Mouse (Mus musculus): ENCODE measurements at regions not wholly inside any gene's neighbourhood (a gene's known extent, or its start where the extent isn't known, plus 50 kb on each side); places are given as distances from the start of the nearest gene placed in this dataset.

DNA sequence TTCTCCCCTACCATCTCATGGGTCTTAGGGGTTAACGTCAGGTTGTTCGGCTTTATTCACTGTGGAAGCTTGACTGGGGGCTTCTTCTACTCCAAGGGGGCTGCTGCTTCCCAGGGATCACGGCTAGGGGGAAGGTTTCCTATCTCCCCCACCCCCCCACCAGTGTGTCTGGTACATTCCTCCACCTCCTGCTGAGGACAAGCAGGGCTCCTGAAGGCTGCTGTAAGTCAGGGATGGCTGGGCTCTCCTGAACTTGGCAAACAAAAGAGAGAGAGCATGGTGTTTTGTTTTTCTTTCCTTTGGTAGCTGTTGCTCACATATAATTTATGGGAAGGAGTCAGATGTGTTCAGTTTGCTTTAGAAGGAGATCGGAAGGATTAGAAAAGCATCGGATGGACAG is 54.7 kb upstream of the Commd3 start:
- no peak for ATAC-seq (ENCODE audit: extremely low read depth, insufficient number of reproducible peaks, low FRiP score, poor library complexity, severe bottlenecking)

DNA sequence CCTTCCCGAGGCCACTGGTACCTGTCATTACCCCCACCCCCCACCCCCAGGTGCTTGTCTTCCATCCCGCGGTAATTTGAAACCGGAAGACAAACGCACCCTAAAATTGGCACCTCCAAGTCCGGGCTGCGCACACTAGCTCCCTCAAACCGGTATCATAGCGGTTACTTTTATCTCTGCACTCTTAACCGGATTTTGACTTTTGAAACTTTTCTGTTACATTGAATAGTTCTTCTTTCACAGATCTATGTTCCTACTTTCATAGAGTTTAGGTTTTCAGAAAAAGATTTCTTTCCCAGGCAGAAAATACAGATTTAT is 62.4 kb upstream of the Commd3 start:
- peak; percentile 32; the same call in 1 of the 2 replicates for ATAC-seq (ENCODE audit: extremely low read depth, insufficient number of reproducible peaks, low FRiP score, poor library complexity, severe bottlenecking)

DNA sequence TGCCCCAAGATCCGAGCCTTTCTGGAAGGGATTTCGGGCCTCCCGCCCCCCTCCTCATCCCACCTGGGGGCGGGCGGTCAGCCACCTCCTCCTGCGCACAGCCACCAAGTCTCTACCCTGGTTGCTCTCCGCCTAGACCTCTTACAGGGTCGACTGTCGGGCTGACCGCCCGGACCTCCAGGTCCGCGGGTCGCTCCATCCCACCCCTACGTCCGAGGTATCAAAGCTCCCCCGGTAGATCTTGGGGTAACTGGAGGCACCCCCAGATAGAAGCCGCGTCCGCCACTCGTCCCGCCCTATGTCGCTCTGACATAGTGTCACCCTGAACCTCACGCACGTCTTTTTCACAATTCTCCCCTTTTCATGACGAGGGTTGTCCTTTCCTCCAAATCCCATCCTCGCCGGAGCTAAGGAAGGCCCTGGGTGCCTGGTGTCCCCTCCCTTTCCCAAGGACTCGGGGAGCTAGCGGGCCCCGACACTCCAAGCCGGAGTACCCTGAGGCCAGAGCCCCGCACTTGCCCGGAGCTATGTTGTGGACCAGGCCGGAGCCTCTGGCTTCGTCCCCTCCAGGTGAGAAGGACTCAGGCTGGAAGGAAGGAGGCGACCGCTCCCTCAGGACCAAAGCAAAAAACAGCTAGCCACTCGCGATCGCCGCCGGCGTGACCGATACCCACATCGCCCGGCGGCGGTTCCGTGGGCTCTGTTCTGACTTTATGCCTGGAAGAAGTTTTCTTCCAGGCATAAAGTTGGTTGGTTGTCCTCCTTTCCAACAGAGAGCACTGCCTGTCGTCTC is 62.9 kb upstream of the Commd3 start:
- no peak; the same call in 1 of the 2 replicates for ATAC-seq (ENCODE audit: extremely low read depth, insufficient number of reproducible peaks, low FRiP score, poor library complexity, severe bottlenecking)

DNA sequence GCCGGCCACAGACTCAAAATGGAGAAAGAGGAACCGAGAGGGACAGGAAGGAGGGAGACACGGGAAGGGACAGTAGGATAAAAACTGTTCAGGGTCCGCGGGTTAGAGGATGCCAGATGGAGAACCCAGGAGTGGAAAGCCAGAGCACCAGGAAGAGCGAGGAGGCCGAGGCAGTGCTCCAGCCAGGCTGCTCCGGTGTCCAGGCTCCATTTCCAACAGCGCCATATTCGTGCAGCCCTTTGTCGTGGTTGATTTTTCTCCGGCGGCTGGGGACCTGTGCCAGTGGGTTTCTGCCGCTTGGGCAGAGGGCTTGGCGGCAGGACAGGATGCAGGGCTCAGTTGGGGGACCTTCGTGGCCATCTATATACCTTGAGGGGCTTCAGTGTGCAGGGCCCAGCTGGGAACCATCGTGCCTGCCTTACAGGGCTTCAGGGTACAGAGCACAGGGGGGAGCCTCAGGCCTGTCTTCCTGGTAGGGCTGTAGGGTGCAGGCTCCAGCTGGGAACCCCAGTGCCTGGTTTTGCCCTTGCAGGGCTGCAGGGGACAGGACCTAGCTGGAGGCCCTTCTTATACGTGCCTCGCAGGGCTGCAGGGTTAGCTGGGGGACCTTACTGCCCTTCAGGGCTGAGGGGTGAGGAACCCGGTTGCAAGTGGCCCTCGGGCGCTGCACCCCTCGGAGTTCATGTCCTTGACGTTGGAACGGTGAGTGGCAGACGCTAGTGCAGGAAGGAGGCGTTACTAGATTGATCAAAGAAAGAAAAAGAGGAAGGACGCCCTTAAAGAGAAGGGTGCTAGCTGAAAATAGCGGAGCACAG is 63.7 kb upstream of the Commd3 start:
- peak; percentile 74 for ATAC-seq (ENCODE audit: extremely low read depth, insufficient number of reproducible peaks, low FRiP score, poor library complexity, severe bottlenecking)

DNA sequence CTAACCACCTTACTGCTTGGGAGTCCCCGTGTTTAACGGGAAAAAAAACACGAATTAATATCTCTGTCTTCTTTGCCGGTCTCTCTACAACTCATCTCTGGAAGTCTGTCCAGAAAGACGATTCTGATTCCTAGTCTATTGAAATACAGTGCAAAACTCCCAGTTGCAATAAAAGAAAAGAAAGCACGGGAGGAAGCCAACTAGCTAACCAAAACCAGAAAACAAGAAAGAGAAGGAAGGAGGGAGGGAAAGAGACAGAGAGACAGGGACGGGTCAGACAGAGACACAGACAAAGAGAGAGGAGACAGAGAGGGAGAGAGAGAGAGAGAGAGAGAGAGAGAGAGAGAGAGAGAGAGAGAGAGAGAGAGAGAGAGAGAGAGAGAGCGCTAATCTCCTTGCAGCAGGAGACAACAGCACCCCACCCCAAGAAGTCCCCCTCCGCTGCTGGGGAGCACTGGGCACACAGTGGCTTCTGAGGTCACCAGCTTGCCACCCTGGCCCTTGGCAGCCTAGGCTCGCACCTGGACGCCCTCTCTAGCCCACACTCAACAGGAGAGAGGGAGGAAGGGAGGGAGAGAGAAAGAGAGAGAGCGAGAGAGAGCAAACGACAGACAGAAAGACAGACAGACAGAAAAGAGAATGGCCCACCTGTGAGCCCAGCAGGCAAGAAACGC is 64.5 kb upstream of the Commd3 start:
- peak; percentile 18; the same call in 1 of the 2 replicates for ATAC-seq (ENCODE audit: extremely low read depth, insufficient number of reproducible peaks, low FRiP score, poor library complexity, severe bottlenecking)

DNA sequence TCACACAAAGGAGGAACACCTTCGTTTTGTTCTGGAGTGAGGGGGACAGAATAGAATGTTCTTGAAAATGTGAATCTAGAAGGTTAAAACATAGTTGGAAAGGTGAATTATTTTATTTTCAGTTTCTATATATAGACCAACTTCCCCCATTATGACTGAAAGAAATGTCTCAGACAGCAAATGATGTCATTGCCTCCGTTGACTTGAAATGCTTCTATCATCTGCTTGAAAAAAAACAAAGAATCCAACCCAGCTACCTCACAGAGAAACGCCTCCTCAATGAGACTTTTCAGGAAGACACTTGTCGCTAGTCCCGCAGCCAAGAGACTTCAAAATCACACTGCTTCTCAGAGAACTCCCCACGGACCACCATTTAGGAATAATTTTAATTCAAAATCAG is 65.1 kb upstream of the Commd3 start:
- no peak; the same call in 1 of the 2 replicates for ATAC-seq (ENCODE audit: extremely low read depth, insufficient number of reproducible peaks, low FRiP score, poor library complexity, severe bottlenecking)

DNA sequence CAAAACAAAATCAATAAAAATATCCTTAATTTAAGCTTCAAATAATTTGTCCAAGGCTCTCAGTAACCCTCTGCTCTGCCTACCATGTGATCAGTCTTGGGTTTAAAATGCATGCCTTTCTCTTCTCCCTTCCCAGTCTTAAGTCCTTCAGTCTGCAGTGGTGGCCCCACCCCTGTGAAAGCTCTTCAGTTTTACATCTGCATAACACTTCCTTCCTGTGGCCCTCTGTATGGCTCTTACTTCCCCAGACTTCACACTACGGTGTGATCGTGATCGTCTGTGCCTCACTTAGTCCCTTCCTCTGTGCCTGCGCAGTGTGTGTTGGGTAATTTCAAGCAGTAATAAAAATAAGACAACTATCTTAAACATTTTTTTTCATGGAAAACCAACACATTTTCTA is 80.0 kb upstream of the Commd3 start:
- ATAC-seq (ENCODE audit: extremely low read depth, insufficient number of reproducible peaks, low FRiP score, poor library complexity, severe bottlenecking) = peak; percentile 51; the same call in 1 of the 2 replicates

DNA sequence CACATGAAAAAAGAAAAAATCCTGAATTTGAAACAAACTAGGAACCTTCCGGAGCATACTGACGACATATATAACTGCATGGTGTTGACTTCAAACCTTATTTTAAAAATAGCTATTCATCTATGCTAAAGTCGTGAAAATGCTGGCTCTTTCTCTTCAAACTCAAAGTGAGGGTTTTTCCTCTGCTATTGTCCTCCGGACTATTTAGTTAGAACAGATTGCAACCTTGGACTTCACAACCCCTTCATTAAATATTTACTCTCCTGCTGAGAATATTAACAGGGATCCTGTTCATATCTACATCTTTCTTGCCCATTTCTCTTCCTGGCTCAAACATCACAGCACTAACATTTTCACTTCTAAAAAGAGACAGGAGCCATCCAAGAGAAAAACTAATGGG is 84.0 kb upstream of the Commd3 start:
- ATAC-seq (ENCODE audit: extremely low read depth, insufficient number of reproducible peaks, low FRiP score, poor library complexity, severe bottlenecking) = no peak

DNA sequence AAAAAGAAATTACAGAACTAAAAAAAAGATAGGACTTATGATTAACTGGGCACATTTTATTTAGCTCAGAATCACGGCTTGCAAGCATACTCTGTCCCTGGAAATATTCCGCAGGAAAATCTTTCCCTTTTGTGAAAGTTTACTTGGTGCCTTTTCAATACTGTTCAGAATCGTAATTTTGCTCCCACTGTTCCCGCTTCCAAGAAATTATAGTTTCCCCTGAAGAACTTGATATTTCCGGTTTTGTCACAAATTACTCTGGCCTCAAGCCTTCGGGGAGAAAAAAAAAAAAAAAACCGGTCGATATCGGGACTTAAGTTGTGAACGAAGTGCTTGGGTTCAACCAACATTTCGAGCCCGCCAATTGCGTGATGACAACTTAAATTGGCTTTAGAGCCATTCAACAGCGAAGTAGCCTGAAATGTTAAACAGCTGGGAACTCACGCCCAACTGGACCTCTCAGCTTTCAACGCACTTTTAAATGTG is 84.4 kb upstream of the Commd3 start:
- ATAC-seq (ENCODE audit: extremely low read depth, insufficient number of reproducible peaks, low FRiP score, poor library complexity, severe bottlenecking) = no peak

DNA sequence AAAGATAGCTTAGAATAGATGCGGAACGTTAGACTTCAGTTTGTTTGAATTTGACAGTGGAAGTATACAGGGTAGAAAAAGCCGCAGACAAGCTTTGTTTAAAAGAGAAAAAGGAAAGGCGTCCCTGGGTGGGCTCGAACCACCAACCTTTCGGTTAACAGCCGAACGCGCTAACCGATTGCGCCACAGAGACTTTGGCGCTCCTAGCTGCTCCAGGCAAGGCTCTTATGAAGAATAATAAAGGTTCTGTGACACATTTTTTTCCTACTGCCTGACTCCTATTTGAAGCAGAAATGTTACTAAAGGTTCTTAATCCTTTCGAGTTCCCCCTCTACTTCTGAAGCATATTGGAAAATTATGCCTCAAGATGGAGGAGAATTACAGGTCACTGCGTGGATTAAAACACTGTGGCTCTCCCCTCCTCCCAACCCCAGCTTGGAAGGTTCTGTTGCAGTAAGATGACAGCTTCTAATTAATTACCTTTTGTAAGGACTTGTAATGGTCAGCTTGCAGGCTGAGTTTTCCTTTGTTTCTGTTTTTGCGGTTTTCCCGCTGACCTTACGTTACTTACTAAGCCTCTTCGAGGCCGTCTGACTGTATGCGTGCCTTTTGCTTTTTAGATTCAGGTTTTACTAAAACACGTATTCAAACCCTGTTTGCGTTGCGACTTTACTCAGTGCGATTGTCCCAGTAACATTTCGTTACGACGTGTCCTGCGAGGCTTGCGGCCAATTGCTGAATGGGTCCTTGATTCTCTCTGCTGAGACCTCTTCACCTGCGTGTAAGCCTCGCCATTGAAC is 85.1 kb upstream of the Commd3 start:
- peak; percentile 36; the same call in 1 of the 2 replicates for ATAC-seq (ENCODE audit: extremely low read depth, insufficient number of reproducible peaks, low FRiP score, poor library complexity, severe bottlenecking)

DNA sequence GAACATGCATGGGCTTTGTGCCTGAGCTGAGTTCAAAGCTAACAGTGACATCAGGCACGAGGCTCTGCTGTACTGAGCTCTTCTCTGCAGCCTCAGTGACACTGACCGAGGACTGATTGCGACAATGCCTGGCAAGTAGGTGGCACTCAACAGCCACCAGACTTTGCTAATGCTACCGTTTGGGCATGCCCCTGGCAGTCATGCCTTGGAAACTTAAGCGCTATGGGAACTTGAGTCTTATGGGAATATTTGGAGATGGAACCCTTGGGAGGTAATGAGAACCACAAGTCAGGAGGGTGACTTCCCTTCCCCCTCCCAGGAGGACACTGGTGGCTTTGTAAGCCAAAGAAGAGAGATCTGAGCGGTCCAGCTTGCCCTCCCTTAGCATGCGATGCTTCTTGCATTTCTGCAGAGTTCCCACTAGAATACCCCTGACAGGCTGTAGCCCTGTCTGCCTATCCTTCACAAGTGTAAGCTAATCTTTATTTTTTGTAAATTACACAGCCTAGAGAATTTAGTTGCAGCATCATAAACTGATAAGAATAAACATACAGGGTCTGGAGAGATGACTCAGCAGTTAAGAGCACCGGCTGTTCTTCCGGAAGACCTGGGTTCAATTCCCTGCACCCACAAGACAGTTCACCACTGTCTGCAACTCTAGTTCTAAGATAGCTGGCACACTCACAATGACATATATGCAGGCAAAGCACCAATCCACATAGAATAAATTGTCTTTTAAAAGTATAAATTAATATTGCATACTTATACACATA is 86.4 kb upstream of the Commd3 start:
- no peak for ATAC-seq (ENCODE audit: extremely low read depth, insufficient number of reproducible peaks, low FRiP score, poor library complexity, severe bottlenecking)

DNA sequence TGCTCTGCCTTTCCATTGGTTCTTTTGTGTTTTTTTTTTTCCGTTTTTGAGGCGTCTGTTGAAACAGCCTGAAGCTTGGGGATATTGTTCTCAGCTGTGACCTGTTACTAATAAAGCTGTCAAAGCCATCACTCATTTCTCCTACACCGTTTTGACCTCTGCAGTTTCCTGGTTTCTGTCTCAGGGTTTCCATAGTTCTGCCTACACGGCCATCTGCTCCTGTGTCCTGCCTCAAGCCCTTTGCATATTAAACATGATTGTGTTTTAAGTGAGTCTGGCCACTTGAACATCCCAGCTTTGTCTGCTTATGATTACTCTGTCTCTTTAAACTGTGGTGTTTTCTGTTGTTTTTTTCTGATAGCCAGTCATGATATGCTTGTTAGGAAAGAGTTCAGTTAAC is 114.1 kb upstream of the Commd3 start:
- ATAC-seq (ENCODE audit: extremely low read depth, insufficient number of reproducible peaks, low FRiP score, poor library complexity, severe bottlenecking) = no peak

DNA sequence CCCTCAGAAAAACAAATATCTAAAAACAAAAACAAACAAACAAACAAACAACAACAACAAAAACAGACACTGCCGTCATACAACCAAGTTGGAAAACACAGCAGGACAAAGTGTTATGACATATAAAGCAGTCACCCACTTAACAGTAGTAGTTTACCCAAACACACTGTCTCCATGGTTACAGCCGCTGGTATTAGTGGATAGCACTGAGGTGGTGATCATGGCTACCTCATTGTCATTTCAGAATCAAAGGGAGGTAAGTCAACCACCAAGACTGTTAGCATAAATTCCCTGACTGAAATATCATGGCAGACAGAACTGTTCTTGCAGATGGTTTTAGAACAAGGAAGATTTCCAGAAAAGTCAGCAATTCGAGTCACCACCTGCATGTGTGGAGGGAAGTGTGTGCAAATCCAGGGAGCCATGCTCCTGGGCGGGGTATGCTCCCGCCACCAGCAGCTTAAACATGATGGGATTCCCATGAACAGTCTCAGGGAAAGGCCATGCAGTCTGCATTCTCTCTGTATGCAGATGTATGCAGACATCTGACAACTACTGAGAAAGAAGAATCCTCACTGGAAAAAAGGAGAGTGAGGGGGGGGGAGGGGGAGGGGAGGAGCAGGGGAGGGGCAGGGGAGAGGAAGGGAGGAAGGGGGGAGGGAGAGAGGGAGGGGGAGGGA is 124.1 kb upstream of the Commd3 start:
- no peak for ATAC-seq (ENCODE audit: extremely low read depth, insufficient number of reproducible peaks, low FRiP score, poor library complexity, severe bottlenecking)

DNA sequence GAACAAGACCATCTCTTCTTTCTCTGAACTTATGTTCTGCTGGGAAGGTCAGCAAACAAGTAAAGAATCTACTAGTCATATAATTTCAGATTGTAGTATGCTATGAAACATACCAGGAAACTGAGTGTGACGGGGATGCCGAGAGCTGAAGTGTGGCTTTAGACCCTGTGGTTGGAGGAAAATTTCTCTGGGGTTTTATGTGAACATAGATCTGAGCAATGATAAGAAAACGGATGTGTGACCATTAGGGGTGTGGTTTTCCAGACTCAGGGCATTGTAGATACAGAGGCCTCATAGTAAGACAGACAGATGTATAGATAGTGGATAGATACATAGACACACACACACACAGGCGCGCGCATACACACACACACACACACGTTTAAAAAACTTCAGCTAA is 131.8 kb upstream of the Dnajc1 start:
- ATAC-seq (ENCODE audit: extremely low read depth, insufficient number of reproducible peaks, low FRiP score, poor library complexity, severe bottlenecking) = no peak

DNA sequence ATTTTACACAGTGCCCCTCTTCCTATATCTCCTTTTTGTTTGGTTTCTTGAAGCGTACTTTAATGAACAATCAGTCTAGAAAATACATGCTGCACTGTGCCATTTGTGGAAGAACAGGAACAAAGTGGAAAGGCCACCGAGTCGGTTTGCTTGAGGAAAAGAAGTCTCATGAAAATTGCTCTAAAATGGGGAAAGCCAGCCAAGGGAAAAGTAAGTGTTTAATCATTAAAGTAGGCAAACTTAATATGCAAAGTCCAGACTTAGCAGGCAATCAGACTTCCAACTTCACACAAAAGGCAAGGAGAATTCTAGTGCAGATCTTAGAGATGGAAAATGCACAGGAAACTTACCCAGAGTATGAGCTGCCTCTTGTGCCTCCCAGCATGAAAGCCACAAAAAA is 131.3 kb upstream of the Dnajc1 start:
- ATAC-seq (ENCODE audit: extremely low read depth, insufficient number of reproducible peaks, low FRiP score, poor library complexity, severe bottlenecking) = no peak

DNA sequence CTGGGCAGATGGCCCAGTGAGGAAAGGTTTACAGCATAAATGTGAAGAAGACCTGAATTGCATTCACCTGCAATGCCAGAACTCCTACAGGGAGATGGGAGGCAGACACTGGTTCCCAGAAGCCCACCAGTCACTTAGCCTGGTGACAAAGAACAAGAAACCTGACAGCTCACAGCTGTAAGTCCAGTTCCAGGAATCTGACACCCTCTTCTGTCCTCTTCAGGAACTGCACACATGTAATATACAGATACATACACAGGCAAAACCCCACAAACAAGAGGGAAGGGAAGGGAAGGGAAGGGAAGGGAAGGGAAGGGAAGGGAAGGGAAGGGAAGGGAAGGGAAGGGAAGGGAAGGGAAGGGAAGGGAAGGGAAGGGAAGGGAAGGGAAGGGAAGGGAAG is 120.8 kb upstream of the Dnajc1 start:
- ATAC-seq (ENCODE audit: extremely low read depth, insufficient number of reproducible peaks, low FRiP score, poor library complexity, severe bottlenecking) = no peak

DNA sequence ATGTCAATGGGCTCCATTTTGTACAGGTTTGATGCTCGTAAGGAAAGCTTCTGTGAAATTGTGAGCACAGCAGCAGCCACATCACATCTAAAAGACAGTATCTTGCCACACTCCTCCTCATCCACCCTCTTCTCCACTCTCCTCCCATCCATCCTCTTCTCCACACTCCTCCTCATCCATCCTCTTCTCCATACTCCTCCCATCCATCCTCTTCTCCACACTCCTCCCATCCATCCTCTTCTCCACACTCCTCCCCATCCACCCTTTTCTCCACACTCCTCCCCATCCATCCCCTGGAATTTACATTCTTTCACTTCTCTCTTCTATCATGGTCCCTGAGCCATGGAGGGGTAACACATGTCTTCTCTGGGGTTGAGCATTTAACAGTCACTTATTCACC is 116.7 kb upstream of the Dnajc1 start:
- no peak for ATAC-seq (ENCODE audit: extremely low read depth, insufficient number of reproducible peaks, low FRiP score, poor library complexity, severe bottlenecking)

DNA sequence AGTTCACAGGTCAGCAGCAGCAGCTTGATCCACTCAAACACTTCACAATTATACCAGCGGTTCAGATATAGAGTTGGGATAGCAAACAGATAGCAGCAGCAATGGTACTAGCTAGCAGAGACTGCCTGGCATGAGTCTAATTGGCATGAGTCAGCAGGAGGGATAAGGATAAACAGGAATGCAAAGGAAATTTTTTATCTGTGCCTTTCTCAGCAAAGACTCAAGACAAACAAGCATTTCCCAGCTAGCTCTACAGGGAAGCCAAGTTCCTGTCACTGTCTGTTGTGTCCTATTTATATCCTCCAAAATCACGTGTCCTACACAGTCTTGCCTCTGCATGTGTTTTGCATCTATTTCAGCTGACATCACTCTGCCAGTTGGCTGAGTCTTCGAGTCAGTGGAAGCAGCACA is 80.7 kb upstream of the Dnajc1 start:
- ATAC-seq (ENCODE audit: extremely low read depth, insufficient number of reproducible peaks, low FRiP score, poor library complexity, severe bottlenecking) = no peak

Data from neutrophil, adult 5-6 weeks (primary cell).